Mouse (Mus musculus) megakaryocyte progenitor cell, adult 5-6 weeks (primary cell): Measurements from ENCODE around the gene Slc2a4. TPM values are rescaled to one million over a fixed set of nuclear protein-coding genes. Genes with fewer than 3 reads are reported as not detected.

Source experiments
- ATAC-seq: replicated peaks from 2 replicates; pipeline ENCODE4 v1.8.0; 2016; ENCODE audit warnings: mild to moderate bottlenecking, moderate TSS enrichment, inconsistent platforms; ENCODE audit not compliant: poor library complexity
- total RNA-seq, 2 experiments: library from RNA; stranded (forward) in 1 of 2; stranded (reverse) in 1 of 2; fragments of 157-497, 149-512 nt in 1 of 2; fragments of 200-1000 nt in 1 of 2; gene quantifications; 2 replicates each; pipeline versions ENCODE4 v1.2.3 to v1.2.4; 2015 to 2017

Gene Slc2a4
- 0.22 TPM in 1 of 2 replicates, not detected in the other for total RNA-seq (2015)
- total RNA-seq (2017) = not detected in 2 replicates

DNA sequence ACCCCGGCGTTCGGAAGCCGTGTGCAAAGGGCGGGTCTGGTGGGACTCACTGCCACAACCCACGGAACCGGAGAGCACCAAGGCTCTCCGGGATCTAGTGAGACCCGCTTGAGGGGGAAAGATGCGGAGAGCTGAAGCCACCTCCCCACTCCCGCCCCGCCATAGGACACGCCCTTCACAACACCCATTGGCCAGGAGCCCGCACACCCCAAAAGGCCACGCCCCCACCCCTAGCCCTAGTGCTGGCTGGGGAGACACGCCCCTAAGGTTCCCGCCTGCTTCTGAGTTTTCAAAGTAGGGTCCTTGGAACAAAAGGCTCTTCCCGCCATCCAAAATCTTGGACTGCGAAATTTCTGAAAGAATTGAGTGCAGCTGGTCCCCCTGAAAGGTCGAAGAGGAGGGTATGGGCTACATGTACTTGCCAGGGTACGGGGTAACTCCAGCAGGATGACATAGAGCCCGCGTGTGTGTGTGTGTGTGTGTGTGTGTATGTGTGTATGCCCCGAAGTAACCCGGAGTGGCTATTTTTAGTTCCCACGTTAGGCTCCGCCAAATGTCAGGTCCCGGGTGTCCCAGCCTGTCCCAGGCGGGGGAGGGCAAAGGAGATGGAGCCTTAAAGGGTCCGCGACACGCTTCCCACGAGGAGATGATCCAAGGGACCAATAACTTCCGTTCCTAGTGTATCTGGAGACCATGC is at the start of gene Slc2a4:
TSS of gene Slc2a4 (minus strand) at position 123 of the 697 bp plus-strand sequence.
- ATAC-seq = peak; percentile 88

DNA sequence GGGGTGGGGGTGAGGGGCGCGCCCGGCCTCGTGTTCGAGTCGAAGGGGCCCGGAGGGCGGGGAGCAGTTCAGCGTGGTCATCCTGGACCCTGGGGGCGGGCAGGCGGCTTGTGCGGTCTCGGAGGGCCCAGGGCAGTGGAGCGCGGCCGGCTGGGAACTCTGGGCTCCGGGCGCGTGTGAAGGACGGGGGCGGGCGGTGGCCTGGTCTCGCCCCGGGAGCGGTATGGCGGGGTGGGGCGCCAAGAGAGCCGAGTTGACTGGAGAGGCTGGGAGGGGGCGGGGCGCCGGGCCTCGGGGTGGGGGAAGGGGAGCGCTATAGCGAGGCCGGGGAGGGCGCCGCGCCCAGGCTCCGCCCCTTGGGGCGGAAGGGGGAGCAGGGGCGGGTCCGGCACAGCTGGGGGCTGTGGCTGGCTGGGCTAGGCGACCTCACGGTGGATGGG is 49.1 kb upstream of the Slc2a4 start:
- peak; percentile 36 for ATAC-seq

DNA sequence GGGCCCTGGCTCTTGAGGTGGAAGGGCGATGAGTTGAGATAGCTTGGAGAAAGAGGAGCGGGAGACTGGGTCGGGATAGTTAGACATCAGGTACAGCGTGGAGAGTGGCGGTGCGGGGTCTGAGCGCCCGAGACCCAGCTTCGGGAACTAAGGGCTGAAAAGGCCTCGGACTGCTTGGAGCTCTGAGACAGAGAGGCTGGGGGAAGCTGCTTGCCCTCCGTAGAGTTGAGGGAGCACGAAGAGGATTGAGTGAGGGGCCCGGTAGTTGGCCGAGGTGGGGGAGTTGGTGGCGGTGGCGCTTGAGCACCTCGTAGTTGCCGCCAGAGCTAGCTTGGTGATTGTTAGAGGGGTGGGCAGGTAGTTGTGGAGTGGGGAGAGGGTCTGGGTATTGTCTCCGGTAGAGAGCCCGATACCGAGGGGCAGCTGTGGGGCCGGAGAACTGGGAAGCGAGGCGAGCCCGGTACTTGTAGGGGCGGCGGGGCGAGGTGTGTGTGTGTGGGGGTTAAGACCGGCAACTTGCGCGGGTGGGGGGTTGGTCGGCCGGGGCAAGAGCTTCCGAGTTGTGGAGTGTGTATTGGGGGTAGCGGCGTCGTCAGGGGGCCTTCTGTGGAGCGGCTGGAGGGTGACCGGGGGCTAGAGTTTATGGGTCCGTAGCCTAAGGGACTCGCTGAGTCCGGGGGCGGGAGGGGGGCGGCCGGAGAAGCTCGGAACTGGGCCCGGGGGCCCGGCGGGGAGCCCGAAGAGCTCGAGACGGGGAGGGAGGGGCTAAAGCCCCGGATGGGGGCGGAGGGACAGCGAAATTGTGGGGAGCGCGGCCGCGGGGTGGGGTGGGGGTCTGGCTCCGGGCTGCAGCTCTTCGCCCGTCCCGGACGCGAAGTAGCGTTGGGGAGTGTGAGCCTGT is 48.4 kb upstream of the Slc2a4 start:
- ATAC-seq = no peak; the same call in 1 of the 2 replicates

DNA sequence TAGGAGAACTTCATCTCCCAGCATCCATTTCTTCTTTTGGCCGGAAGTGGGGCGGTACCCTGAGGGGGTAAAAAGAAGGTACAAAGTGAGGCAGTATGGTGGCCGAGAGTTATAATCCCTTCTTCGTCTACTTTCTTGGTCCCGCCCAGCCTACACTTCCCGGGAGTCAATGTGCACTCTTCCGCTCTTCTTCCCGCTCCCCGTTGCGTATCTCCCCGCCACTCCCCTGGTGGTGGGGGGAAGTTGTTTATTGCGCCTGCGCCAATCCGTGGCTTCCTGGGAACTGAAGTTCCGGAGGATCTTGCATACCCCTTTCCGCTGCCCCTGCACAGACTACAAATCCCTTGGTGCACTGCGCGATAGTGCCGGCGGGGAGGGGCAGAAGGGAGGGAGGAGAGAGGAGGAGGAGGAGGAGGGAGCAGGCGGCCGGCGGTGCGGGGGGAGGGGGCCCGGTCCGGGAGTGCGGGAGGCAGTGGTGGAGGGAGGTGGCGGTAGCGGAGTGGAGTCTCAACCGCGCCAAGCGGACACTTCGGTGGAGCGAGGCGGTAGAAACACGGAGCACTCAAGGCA is 47.5 kb upstream of the Slc2a4 start, which contains the start of gene Phf23:
TSS of gene Phf23 (plus strand) at position 387 of the 570 bp plus-strand sequence.
- peak; percentile 65 for ATAC-seq

DNA sequence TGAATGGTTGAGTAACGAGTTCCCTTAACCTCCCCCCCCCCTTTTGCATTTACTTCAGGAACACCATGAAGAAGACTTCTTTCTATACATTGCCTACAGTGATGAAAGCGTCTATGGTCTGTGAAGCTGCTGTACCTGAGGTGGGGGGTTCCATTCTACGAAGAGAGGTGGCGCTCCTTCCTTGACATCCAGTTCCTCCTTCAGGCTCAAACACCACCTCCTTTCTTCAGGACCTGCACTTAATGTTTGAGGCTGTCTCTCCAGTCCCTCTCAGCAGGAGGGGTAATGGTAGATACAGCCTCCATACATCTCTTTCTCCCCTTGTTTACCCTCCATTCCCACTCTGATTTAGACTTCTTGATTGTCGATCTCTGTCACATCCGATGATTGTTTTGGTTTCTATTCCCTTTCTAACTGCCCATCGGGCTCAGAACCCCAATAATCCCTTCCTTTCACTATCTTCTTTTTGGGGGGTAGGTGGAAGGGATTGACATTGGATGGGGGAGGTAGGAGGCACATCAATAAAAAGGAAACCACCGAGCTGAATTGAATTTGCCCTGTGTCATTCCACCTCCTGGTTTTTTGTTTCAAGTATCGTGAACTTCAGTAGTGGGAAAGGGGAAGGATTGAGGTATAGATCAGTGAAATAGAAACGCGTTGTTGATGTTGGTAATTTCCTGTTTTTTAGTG is 46.6 kb upstream of the Slc2a4 start:
- no peak for ATAC-seq

DNA sequence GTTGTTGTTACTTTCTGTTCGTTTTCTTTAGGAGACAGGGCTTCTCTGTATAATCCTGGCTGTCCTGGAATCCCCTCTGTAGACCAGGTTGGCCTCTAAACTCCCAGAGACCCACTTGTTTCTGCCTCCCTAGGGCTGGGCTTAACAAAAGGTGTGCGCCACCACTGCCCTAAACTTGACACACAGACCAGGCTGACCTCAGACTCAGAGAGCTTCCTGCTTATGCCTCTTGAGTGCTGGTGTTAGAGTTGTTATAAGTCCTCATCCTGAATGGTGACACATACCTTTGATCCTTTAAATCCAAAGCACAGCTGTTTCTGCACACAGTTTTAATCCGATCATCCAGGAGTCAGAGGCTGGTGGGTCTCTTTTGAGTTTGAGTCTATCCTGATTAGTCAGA is 44.9 kb upstream of the Slc2a4 start:
- no peak for ATAC-seq

DNA sequence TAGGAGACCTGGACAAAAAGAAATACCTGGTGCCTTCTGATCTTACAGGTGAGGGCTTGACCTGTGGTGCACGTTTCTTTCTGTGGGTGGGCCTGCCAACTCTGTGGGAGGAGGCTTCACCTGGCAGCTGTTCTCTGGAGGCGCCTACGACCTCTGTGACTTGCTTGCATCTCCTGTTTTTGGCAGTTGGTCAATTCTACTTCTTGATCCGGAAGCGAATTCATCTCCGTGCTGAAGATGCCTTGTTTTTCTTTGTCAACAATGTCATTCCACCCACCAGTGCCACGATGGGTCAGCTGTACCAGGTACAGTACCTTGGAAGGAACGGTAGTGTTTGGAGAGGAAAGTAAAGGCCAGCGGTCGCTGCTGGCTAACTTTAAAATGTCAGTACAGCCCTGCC is 44.4 kb upstream of the Slc2a4 start:
- ATAC-seq = no peak

DNA sequence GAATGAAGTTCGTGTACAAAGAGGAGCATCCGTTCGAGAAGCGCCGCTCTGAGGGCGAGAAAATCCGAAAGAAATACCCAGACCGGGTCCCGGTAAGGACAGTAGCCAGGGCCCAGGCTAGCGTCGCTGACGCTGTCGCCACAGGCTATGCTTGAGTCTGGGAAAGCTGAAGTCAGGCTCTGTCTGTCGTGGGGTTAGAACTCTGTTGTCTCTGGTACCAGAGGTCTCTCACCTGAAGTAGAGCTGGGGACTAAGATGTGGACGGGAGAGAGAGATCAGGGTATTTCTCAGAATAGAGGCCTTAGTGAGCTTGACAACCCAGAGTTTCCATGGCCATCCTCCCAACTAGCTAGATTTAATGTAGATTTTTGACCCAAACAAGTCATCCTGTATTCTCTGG is 43.7 kb upstream of the Slc2a4 start:
- ATAC-seq = no peak

DNA sequence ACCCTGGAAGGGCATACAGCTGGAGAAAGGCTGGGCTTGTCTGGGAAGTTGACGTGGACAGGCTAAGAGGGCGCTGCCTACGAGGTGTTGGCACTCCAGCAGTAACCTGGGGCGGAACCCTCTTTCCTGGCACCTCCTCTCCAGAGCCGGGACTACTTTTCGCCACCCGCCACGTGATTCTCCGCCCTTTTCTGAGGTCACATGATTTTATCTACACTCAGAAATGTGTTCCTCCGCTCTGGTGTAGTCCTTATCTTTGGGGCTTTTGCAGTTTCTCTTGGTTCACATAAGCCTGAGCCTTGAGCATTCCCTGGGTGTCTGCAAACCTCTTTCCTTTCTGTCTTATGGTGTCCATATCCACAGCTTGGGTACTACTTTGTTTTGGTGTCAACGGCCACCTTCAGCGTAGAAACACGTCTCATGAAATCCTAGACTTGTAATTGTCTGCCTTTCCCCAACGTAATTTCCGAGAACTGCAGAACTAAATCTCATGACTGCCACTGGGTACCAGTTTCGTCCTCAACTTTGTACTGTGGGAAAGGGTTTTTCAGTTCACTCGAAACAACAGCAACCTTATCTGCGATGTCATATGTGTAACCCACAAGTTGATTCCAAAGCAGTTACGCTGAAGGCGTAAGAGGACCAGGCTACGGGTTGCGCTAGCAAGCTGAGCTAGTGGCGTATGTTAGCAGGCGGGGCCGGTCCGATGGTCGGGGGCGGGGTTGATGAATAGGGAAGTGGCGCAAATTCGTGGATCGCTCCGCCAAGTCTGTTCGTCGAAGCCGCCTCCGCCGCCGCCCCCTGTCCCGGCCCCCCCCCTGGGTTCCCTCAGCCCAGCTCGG is 43.1 kb upstream of the Slc2a4 start, which contains the start of gene Gabarap:
TSS of gene Gabarap (plus strand) at position 294 of the 842 bp plus-strand sequence.
- peak; percentile 75 for ATAC-seq

DNA sequence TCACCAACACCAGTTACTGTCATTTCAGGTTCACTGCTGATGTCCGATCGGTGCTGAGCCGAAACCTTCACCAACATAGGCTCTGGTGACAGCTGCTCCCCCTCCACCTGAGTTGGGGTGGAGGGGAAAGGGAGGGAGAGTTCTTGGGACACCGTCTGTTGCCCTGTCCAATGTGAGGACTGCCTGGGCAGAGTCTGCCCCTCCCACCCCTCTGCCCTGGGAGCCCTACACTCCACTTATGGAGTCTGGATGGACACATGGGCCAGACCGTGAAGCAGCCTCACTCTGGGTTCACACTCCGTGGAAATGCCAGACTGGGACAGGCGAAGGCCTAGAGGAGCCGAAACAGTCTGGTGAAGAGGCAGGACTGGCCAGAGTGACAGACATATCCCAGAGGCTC is 42.0 kb upstream of the Slc2a4 start:
- no peak for ATAC-seq

DNA sequence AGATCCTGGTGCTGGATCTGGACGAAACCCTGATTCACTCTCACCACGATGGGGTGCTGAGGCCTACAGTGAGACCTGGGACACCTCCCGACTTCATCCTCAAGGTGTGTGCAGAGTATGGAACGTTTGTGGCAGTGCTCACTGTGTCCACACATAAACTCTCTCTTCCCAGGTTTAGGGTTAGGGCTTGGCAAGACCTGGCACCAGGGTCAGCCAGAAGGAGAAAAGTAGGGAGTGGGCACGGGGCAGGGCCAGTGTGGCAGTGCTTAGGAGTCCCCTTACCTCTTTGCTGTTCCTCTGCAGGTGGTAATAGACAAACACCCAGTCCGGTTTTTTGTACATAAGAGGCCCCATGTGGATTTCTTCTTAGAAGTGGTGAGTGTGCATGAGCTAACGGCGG is 36.4 kb upstream of the Slc2a4 start:
- ATAC-seq = no peak

DNA sequence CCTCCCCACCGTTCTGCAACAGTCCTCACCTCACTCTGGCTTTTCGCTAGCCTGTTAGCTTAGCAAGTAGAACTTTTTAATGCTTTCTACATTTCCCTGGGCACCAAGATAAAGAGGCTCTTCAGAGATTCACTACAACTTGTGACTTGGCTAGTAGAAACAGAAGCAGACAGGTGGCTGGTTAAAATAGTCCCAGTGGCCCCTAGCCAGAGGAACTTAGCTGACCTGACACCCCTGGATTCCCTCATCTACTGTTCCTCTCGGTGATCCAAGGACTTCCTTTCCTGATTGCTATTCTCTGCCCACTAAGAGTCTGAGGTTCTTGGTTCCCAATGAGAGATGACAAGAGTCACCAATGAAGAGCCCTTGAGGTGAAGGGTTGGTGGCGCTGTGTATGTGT is 35.4 kb upstream of the Slc2a4 start:
- ATAC-seq = no peak

DNA sequence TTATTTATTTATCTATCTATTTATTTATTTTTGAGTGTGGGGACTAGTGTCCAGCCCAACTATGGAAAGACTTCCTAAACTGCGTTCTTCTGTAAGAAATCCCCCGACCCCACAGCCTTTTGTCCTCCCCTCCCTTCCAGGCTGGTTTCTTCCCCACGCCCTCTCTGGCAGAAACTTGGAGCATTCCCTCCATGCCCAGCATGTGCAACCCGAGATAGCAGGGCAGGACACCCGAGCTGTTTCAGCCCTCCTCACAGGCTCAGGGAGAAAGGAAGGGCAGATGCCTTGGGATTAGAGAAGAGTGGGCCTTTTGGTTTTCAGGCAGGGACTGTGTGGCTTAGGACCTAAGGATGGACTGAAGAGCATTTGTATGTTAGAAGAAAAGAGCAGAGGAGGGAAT is 34.9 kb upstream of the Slc2a4 start:
- ATAC-seq = no peak

DNA sequence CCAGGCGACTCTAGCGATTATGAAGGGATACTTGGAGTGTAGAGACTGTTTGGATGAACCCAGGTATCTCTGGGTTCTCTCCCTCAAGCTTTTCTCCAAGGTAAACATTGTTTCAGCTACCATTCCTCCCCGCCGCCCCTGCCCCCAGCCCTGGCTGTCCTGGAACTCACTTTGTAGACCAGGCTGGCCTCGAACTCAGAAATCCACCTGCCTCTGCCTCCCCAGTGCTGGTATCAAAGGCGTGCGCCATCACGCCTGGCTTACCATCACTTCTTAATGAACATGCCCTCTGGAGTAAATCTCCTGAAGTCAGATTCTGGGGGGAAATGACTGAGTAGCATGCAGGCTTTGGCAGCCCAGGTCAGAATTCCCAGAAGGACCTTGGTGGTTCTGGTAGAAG is 34.2 kb upstream of the Slc2a4 start, which contains the start of gene Elp5:
TSS of gene Elp5 (minus strand) at position 293 of the 400 bp plus-strand sequence.
- no peak for ATAC-seq

DNA sequence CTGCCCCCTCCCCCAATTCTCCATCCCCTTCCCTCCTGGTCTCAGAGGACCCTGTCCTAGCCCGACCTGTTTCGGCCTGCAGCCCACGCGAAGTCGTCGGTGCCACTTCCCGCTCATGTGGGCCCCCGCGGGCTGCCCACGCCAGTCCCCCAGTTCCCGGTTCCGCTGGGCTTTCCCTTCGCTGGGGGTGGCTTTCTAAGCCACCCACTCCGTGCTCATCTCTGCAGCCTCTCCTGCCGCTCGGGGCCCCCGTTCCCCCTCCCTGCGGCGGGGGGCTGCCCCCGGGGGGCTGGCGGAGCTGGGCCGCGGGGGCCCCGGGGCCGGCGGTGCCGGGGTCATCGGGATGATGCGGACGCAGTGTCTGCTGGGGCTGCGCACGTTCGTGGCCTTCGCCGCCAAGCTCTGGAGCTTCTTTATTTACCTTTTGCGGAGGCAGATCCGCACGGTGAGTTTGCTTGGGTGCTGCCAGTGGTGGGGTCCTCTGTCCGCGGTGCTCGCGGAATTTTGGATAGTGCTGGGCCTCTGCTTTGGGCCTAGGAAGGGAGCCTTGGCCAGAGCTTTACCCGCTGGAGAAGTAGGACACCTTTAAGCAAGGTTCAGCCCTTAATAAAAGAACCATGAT is 33.3 kb upstream of the Slc2a4 start, which contains the start of gene Ctdnep1:
TSS of gene Ctdnep1 (plus strand) at position 16 of the 622 bp plus-strand sequence.
- ATAC-seq = no peak

DNA sequence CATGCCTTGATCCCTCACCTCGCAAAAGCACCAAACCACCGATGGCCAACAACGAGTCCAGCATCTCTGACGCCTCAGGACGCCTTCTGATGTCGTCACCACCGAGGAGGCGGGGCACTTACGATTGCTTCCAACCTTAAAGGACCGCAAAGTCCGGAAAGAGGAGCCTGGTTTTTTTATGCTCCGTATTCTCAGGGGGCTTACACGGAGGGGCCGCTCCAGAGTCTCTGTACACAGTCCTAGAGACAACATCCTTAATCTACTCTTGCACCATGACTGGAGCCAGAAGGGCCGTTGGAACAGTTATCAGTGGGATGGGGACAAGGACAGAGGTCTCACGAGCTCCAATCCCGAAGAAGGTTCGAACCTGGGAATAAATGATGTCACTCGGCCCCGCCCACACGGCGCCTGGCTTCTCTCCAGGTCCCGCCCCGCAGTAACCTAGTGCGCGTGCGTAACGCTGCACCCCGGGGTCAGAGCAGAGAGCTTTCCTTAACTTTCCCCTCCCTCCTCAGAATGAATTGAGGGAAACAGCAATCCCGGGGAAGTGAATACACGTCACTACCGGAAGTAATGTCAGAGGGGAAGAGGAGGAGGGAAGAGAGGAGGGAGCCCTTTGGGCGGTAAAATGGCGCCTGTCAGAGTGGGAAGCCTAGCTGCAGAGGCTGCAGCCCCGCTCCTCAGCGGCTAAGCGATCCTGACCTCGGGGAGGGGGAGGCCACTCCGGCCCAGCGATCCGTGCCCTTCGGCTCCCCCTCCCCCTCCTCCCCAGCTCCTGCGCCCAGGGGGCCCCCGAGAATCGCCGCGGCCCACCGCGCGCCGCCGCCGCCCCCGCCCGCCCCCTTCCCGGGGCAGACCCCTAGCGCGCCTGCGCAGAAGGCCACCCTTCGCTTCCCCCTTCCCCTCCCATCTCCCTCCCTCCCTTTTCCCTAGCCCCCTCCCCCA is 32.5 kb upstream of the Slc2a4 start:
- peak; percentile 93 for ATAC-seq

DNA sequence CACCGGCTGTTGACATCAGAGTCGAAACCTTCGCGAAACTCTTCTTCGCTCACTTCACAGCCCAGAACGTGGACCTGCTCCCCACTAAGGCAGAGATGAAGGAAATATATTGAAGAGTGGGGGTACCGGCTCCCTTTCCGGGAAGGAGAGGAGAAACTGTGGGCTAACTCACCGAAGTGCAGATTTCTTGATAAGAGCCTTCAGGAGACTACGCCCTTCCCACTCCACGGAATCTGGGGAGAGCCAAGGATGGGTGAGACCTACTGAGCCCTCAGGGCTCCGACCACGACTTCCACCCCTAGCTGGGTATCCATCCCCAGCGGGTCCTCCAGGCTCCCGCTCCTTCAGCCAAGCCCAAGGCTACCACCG is 31.8 kb upstream of the Slc2a4 start:
- peak; percentile 18 for ATAC-seq

DNA sequence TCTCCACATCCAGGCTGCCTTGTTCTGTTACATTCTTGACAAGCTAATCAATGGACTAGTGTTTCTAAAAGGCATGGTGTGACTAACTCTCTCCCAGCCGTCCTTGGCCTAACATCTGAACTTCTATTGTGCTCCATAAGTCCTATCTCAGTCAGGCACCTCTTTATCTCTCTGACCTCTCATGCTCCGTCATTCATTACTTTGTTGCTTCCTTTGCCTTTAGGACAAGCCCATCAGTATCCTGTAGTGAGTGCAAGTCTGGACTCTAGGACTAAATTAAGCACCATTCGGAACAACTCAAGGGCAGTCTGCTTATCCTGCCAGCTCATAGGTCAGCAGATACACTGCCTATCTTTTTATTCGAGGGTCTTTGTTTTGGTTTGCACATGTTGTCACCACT is 28.3 kb upstream of the Slc2a4 start:
- no peak for ATAC-seq
